Mouse (Mus musculus): ENCODE data around the gene Kif14. TPM values are rescaled to one million over a fixed set of nuclear protein-coding genes. Genes with fewer than 3 reads are reported as not detected.

Kif14 gene
- polyA plus RNA-seq, 1 experiment from 2014 or later = 5.7 TPM

DNA sequence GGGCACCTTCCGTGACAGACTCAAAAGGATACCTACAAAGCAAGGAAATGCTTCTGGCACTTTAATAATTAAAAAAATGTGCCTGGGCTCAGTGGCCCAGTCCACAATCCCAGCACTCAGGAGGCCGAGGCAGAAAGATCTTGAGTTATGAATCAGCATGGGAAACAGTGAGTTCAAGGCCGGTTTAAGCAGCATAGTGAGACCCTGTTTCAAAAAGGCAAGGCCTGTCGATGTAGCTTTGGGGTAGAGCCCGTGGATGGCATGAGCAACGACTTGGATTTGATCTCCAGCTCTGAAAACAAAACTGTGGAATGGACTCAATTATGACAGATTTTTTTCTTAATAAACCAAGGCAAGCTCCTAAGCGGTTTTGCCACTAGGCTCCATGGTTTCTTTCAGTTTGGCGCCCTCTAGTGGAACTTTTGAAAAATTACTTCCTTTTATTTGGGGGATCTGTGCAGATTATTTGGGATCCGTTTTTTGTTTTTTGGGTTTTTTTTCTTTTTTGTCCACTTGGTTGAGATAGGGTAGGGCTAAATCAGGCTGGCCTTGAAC lies 7.4 kb upstream of the Kif14 start:
- H3K4me2 ChIP-seq (ENCODE audit: low read depth, low read length) = no peak overlapping the region
- no peak overlapping the region for H3K9ac ChIP-seq (ENCODE audit: low read depth, low read length)
- no peak overlapping the region for H3K27ac ChIP-seq (replicated peaks; ENCODE audit: low read depth, low read length)
- no peaks in the 10 kb centered on the region for H3K27me3 ChIP-seq (replicated peaks; ENCODE audit: control insufficient read depth, insufficient read depth, low read length)
- no peak overlapping the region for H3K4me3 ChIP-seq (ENCODE audit: low read depth, low read length)
- no peaks in the 10 kb centered on the region for H3K9me3 ChIP-seq (ENCODE audit: control insufficient read depth, low read length)
- ATAC-seq (ENCODE audit: low read depth) (no peak), DNase-seq (ENCODE audit: low spot score) (peak; percentile 86)
- 26% methylated on average over 9 of the region's 9 CpGs for WGBS
- no peaks in the 10 kb centered on the region for H3K36me3 ChIP-seq (ENCODE audit: control insufficient read depth, insufficient read depth, low read length)
- peaks cover 4% of the 10 kb centered on the region; the same call in 1 of the 2 replicates for H3K4me1 ChIP-seq (ENCODE audit: control insufficient read depth, insufficient read depth, low read length)

DNA sequence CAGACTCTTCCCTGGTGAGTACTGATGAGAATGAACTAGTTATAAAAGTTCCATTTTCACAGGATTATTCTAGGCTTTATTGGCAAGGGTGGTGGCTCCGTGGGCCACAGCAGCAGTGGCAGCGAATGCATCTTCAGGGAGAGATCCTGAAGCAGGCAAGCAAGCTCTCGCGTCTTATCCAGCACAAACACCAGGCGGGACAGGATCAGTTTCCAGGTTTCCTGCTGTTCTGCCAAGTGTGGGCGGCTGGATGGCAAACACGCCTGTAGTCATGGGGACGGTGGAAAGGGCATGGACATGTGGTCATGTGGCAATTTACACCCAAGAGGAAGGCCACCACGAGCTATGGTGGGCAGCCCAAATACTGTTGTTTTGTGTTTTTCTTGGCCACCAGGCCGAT lies 3.7 kb upstream of the Kif14 start:
- ATAC-seq (ENCODE audit: low read depth) = no peak
- no peak overlapping the region for H3K4me3 ChIP-seq (ENCODE audit: low read depth, low read length)
- no peak overlapping the region for H3K4me2 ChIP-seq (ENCODE audit: low read depth, low read length)
- no peaks in the 10 kb centered on the region for H3K27me3 ChIP-seq (replicated peaks; ENCODE audit: control insufficient read depth, insufficient read depth, low read length)
- WGBS = 59% methylated on average over 10 of the region's 10 CpGs
- no peaks in the 10 kb centered on the region for H3K36me3 ChIP-seq (ENCODE audit: control insufficient read depth, insufficient read depth, low read length)
- no peak overlapping the region for H3K9ac ChIP-seq (ENCODE audit: low read depth, low read length)
- no peak for DNase-seq (ENCODE audit: low spot score)
- 0 out of 2 replicates have a peak, but pooled peaks cover 5% of the 10 kb centered on the region for H3K4me1 ChIP-seq (ENCODE audit: control insufficient read depth, insufficient read depth, low read length)
- no peaks in the 10 kb centered on the region for H3K9me3 ChIP-seq (ENCODE audit: control insufficient read depth, low read length)
- no peak overlapping the region for H3K27ac ChIP-seq (replicated peaks; ENCODE audit: low read depth, low read length)

DNA sequence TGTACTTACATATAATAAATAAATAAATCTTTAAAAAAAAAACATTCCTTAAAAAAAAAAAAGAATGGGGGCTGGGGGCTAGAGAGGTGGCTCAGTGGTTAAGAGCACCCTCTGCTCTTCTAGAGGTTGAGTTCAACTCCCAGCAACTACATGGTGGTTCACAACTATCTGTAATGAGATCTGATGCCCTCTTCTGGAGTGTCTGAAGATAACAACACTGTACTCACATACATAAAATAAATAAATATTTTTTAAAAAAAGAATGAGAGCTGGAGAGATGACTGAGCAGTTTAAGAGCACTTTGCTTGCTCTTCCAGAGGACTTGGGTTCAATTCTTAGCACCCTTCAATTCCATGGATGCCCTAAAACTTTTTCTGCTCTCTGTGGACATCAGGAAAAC lies 975 bp upstream of the Kif14 start:
- H3K9me3 ChIP-seq (ENCODE audit: control insufficient read depth, low read length) = no peaks in the 10 kb centered on the region
- H3K9ac ChIP-seq (ENCODE audit: low read depth, low read length) = no peak overlapping the region
- DNase-seq (ENCODE audit: low spot score) (no peak), ATAC-seq (ENCODE audit: low read depth) (no peak)
- H3K27ac ChIP-seq (replicated peaks; ENCODE audit: low read depth, low read length) = no peak overlapping the region
- no peak overlapping the region for H3K4me2 ChIP-seq (ENCODE audit: low read depth, low read length)
- H3K27me3 ChIP-seq (replicated peaks; ENCODE audit: control insufficient read depth, insufficient read depth, low read length) = no peaks in the 10 kb centered on the region
- no peak overlapping the region for H3K4me3 ChIP-seq (ENCODE audit: low read depth, low read length)
- peaks cover 13% of the 10 kb centered on the region; the same call in 1 of the 2 replicates for H3K36me3 ChIP-seq (ENCODE audit: control insufficient read depth, insufficient read depth, low read length)
- 0 out of 2 replicates have a peak, but pooled peaks cover 5% of the 10 kb centered on the region for H3K4me1 ChIP-seq (ENCODE audit: control insufficient read depth, insufficient read depth, low read length)

DNA sequence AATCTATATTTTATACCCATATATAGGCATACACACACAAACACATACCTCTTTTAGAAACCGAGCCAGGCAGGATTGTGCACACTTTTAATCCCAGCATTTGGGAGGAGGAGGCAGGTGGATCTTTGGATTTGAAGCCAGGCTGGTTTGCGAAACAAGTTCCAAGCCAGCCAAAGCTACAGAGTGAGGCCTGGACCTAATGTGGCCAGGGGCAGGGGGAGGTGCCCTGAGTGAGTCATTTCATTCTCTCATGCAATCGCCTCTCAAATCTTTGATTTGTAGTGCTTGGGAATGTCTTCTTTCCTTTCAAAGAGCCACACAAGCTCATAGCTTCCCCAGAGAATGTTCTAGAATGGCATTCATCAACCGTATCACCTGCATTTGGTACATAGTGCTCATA lies 3.3 kb downstream of the Kif14 start:
- Histone ChIP-seq H3K4me2 (ENCODE audit: low read depth, low read length) (no peak overlapping the region), H3K36me3 (ENCODE audit: control insufficient read depth, insufficient read depth, low read length) (peaks cover 31% of the 10 kb centered on the region), H3K9ac (ENCODE audit: low read depth, low read length) (no peak overlapping the region; the same call in 1 of the 2 replicates), H3K4me3 (ENCODE audit: low read depth, low read length) (no peak overlapping the region), H3K27ac (replicated peaks; ENCODE audit: low read depth, low read length) (no peak overlapping the region), H3K27me3 (replicated peaks; ENCODE audit: control insufficient read depth, insufficient read depth, low read length) (no peaks in the 10 kb centered on the region), H3K4me1 (ENCODE audit: control insufficient read depth, insufficient read depth, low read length) (peaks cover 8% of the 10 kb centered on the region; the same call in 1 of the 2 replicates), H3K9me3 (ENCODE audit: control insufficient read depth, low read length) (no peaks in the 10 kb centered on the region)
- DNase-seq (ENCODE audit: low spot score) (no peak), ATAC-seq (ENCODE audit: low read depth) (no peak)
- 90% methylated on average over 4 of the region's 4 CpGs for WGBS

DNA sequence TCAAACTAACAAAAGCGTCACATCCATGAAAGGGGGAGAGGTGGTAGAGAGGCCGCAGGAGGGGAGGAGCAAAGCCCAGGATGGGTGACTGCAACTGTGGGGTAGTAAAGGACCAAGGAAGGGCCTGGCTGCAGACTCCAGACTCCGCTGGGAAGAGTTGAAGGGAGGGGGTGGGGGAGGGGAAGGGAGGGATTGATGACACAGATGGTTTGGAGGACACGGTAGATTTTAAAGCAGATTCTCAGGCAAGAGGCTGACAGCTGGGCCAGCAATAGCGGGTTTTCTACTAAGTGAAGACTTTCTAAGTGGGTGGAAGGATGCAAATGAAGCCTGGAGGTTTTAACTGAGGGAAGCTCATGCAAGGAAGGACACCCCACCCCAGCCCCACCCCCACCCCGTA lies 4.3 kb downstream of the Kif14 start:
- peaks cover 33% of the 10 kb centered on the region for H3K36me3 ChIP-seq (ENCODE audit: control insufficient read depth, insufficient read depth, low read length)
- no peak overlapping the region for H3K27ac ChIP-seq (replicated peaks; ENCODE audit: low read depth, low read length)
- no peak overlapping the region for H3K9ac ChIP-seq (ENCODE audit: low read depth, low read length)
- no peaks in the 10 kb centered on the region for H3K27me3 ChIP-seq (replicated peaks; ENCODE audit: control insufficient read depth, insufficient read depth, low read length)
- H3K9me3 ChIP-seq (ENCODE audit: control insufficient read depth, low read length) = no peaks in the 10 kb centered on the region
- H3K4me1 ChIP-seq (ENCODE audit: control insufficient read depth, insufficient read depth, low read length) = peaks cover 8% of the 10 kb centered on the region; the same call in 1 of the 2 replicates
- H3K4me2 ChIP-seq (ENCODE audit: low read depth, low read length) = peak overlapping the region; percentile 2; the same call in 1 of the 2 replicates
- H3K4me3 ChIP-seq (ENCODE audit: low read depth, low read length) = no peak overlapping the region
- DNase-seq (ENCODE audit: low spot score) (peak; percentile 74), ATAC-seq (ENCODE audit: low read depth) (no peak)
- WGBS = 23% methylated on average over 6 of the region's 6 CpGs

DNA sequence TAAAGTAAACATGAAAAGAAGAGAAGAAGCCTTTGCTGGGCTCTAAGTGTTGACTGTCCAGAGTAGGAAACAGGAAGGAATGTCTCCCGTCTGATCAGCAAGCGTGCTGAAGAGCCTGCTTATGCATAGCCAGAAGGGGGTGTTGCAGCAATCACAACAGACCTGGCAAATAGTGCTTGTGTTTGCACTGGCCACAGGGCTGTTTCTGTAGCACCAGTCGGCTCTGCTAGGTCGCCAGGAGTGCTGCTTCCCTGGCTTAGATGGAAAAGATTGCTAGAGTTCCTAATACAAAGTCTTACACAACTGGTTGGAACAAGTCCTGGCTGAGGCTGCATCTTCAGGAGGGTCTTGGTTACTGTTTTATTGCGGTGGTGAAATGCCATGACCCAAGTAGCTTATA lies 25.5 kb downstream of the Kif14 start:
- Histone ChIP-seq H3K4me2 (ENCODE audit: low read depth, low read length) (no peak overlapping the region), H3K9me3 (ENCODE audit: control insufficient read depth, low read length) (no peaks in the 10 kb centered on the region), H3K9ac (ENCODE audit: low read depth, low read length) (no peak overlapping the region), H3K27me3 (replicated peaks; ENCODE audit: control insufficient read depth, insufficient read depth, low read length) (no peaks in the 10 kb centered on the region), H3K4me1 (ENCODE audit: control insufficient read depth, insufficient read depth, low read length) (no peaks in the 10 kb centered on the region), H3K27ac (replicated peaks; ENCODE audit: low read depth, low read length) (no peak overlapping the region), H3K4me3 (ENCODE audit: low read depth, low read length) (no peak overlapping the region), H3K36me3 (ENCODE audit: control insufficient read depth, insufficient read depth, low read length) (peaks cover 63% of the 10 kb centered on the region)
- 80% methylated on average over 5 of the region's 5 CpGs for WGBS
- ATAC-seq (ENCODE audit: low read depth) = no peak
- no peak for DNase-seq (ENCODE audit: low spot score)

DNA sequence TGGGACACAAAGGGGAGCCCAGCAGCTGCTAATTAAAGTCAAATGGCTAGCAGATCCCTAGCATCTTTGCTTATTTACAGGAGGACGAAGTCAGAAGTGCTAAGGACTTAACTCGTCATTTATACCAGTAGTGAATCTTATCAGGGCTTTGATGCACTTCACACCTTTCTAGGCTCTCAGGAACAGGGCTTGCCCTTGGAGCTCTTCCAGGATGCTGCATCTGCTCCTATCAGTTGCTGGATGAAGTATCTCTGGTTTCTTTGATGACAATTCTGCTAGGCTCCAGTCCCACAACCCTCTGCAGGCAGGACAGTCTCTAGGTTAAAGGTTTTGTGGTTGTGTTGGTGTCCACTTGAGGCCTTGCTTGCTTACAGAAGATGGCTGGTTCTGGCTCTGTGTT lies 26.1 kb downstream of the Kif14 start:
- Histone ChIP-seq H3K36me3 (ENCODE audit: control insufficient read depth, insufficient read depth, low read length) (peaks cover 64% of the 10 kb centered on the region), H3K4me1 (ENCODE audit: control insufficient read depth, insufficient read depth, low read length) (no peaks in the 10 kb centered on the region), H3K9ac (ENCODE audit: low read depth, low read length) (no peak overlapping the region), H3K4me2 (ENCODE audit: low read depth, low read length) (no peak overlapping the region), H3K9me3 (ENCODE audit: control insufficient read depth, low read length) (no peaks in the 10 kb centered on the region), H3K27ac (replicated peaks; ENCODE audit: low read depth, low read length) (no peak overlapping the region), H3K4me3 (ENCODE audit: low read depth, low read length) (no peak overlapping the region), H3K27me3 (replicated peaks; ENCODE audit: control insufficient read depth, insufficient read depth, low read length) (no peaks in the 10 kb centered on the region)
- ATAC-seq (ENCODE audit: low read depth) = no peak
- 85% methylated on average over 2 of the region's 2 CpGs for WGBS
- DNase-seq (ENCODE audit: low spot score) = no peak

DNA sequence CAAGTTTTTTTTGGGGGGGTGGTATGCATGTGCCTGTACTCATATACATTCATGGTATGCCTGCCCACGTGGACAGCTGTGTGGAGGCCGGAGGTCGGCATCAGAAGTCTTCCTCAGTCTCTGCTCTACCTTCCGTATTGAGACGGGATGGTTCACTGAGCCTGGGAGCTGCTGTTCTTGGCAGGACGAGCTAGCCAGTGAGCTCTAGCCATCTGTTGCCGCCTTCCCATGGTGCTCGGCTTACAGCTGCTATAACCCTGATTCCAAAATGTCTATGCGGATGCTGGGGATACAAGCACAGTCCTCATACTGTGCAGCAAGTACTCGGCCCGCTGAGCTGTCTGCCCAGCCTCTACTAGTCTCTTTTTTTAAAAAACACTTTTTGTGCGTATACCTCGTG lies 33.2 kb downstream of the Kif14 start:
- Histone ChIP-seq H3K27me3 (replicated peaks; ENCODE audit: control insufficient read depth, insufficient read depth, low read length) (no peaks in the 10 kb centered on the region), H3K36me3 (ENCODE audit: control insufficient read depth, insufficient read depth, low read length) (peaks cover 35% of the 10 kb centered on the region), H3K4me2 (ENCODE audit: low read depth, low read length) (no peak overlapping the region), H3K4me1 (ENCODE audit: control insufficient read depth, insufficient read depth, low read length) (no peaks in the 10 kb centered on the region), H3K4me3 (ENCODE audit: low read depth, low read length) (no peak overlapping the region), H3K9ac (ENCODE audit: low read depth, low read length) (no peak overlapping the region), H3K27ac (replicated peaks; ENCODE audit: low read depth, low read length) (no peak overlapping the region), H3K9me3 (ENCODE audit: control insufficient read depth, low read length) (no peaks in the 10 kb centered on the region)
- 86% methylated on average over 13 of the region's 13 CpGs for WGBS
- ATAC-seq (ENCODE audit: low read depth) (no peak), DNase-seq (ENCODE audit: low spot score) (no peak)

DNA sequence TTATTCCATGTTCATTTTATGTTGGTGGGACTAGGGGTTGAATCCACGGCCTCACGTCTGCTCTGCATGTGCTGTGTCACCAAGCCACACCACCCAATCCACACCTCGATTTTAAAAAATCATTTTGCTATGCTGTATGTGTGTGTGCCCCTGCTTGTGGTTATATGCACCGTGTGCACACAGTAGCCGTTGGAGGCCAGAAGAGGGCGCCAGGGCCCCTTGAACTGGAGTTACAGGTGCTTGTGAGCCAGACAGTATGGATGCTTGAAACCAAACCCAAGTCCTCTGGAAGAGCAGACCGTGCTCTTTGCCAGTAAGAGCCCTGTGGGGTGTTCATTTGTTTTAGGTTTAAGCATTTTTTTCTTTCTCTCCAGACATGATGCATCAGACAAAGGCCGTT lies 36.8 kb downstream of the Kif14 start:
- H3K4me3 ChIP-seq (ENCODE audit: low read depth, low read length) = no peak overlapping the region
- H3K4me2 ChIP-seq (ENCODE audit: low read depth, low read length) = no peak overlapping the region
- no peaks in the 10 kb centered on the region for H3K4me1 ChIP-seq (ENCODE audit: control insufficient read depth, insufficient read depth, low read length)
- peaks cover 19% of the 10 kb centered on the region for H3K36me3 ChIP-seq (ENCODE audit: control insufficient read depth, insufficient read depth, low read length)
- no peak overlapping the region for H3K9ac ChIP-seq (ENCODE audit: low read depth, low read length)
- ATAC-seq (ENCODE audit: low read depth) = no peak
- H3K9me3 ChIP-seq (ENCODE audit: control insufficient read depth, low read length) = no peaks in the 10 kb centered on the region
- H3K27me3 ChIP-seq (replicated peaks; ENCODE audit: control insufficient read depth, insufficient read depth, low read length) = no peaks in the 10 kb centered on the region
- WGBS = 97% methylated on average over 8 of the region's 8 CpGs
- H3K27ac ChIP-seq (replicated peaks; ENCODE audit: low read depth, low read length) = no peak overlapping the region; the same call in 1 of the 2 replicates
- DNase-seq (ENCODE audit: low spot score) = no peak
